Mouse (Mus musculus): Measurements from ENCODE around the gene Efna5.

Gene Efna5

GRCm38 (mm10) chr17:62657832-62658630, 223.1 kb downstream of the Efna5 start:
- DNase-seq (ENCODE audit: low read depth, low spot score), result no peak

DNA sequence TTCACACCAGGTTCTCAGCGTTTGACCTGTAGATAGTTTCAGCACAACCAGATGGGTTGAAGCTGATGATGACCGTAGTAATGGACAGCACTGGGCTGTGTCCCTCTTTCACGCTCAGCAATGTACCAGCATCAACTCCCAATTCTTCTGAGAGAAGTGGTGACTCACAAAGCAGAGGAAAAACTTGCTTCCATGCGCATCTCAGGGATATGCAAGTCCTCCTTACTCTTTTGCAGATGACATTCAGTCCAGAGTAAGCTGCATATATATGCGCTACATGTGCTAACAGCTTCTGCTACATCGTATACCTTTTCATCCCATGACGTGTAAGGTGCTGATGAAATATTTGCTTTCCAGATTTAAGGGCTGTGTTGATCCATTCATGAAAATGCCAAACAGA, 224.1 kb downstream of the Efna5 start:
- no peak for DNase-seq (ENCODE audit: low read depth, low spot score)

DNA sequence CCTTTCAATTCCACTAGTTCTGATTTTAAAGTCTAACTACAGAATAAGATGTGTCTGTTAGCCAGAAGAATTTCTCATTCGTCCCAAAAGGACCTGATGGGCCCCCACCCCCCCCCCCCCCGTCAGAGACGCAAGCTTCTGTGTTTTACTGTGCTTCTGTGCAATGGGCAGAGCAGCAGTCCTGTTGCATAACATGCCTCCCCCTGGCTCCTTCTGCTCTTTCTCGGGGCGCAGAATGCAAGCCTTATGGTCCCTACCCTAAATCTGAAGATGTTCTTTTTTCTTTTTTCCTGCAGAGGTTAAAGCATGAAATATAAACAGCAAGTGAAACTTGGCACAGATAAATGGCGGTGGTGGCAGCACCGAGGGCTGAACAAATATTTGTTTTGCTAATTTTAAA, 224.5 kb downstream of the Efna5 start:
- no peak for DNase-seq (ENCODE audit: low read depth, low spot score)

- DNase-seq (ENCODE audit: low read depth, low spot score), result no peak
Observed at GRCm38 (mm10) chr17:62655819-62656355, 225.2 kb downstream of the Efna5 start.

DNA sequence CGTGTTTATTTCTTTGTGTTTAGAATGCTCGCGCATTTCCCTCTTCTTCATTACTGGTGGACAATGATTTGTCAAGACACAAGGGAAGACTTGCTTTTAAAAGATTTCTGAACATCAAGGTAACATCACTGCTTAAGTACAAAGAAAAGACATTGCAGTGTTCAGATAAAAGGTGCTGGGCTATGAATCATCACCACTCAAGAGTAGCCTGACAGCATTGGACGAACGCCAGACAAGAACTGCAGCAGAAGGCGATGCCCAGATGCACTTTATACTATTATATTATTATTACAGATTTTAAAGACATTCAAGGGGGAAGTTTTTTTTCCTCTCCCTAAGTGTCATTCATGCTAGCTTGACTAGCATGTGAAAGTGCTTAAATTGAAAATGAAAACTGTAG, 228.7 kb downstream of the Efna5 start:
- DNase-seq (ENCODE audit: low read depth, low spot score), result no peak

DNA sequence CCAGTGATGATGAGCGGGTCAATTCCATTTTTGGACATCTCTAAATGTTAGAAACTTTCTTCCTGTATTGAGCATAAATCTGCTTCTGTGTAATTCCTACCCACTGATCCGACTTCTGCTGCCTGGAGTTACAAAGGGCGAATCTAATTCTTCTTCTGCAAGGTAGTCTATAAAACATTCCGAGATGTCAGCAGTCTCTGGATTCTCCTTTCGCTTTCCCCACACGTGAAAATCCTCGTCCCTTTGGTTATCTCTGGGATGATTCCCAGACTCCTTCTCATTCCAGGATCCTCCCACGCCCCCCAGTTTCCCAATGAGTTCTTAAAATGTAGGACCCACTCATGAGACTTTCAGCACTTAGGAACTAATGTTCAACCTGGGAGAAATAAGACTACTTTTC, 229.4 kb downstream of the Efna5 start:
- no peak for DNase-seq (ENCODE audit: low read depth, low spot score)

DNA sequence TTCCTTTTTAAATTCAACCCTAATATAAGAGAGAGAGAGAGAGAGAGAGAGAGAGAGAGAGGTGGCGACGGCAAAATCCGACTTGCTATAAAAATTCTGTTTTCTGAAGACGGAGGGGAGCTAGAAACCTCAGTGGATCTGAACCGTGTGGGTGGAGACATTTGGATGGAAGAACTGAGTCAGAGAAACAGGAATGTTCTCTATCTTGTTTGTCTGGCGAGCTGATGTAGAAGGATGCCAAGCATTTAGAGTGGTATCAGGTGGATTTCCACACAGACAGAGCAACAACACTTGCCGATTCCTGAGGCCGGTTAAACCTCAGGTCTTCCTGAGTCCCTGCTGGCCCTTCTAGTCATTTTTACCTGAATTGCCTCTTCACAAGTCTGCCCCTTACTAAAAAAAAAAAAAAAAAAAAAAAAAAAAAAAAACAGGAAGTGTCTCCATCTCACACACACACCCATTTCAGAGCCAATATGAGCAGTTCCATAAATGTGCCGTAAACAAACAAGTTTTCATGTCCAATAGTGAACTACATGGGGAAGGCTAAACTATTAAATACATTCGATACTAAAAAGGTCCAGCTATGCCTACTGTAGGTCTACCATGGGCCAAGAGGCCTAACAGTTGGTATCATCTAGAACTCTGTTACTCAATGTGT, 231.7 kb downstream of the Efna5 start:
- no peak for DNase-seq (ENCODE audit: low read depth, low spot score)

- no peak for DNase-seq (ENCODE audit: low read depth, low spot score)
Observed at GRCm38 (mm10) chr17:62646836-62647235, 234.3 kb downstream of the Efna5 start.

GRCm38 (mm10) chr17:62642447-62643145, 238.5 kb downstream of the Efna5 start:
- no peak for DNase-seq (ENCODE audit: low read depth, low spot score)

- no peak for DNase-seq (ENCODE audit: low read depth, low spot score)
Observed at GRCm38 (mm10) chr17:62640654-62641053, 240.5 kb downstream of the Efna5 start.

- DNase-seq (ENCODE audit: low read depth, low spot score), result no peak
Observed at GRCm38 (mm10) chr17:62636896-62637295, 244.2 kb downstream of the Efna5 start.

DNA sequence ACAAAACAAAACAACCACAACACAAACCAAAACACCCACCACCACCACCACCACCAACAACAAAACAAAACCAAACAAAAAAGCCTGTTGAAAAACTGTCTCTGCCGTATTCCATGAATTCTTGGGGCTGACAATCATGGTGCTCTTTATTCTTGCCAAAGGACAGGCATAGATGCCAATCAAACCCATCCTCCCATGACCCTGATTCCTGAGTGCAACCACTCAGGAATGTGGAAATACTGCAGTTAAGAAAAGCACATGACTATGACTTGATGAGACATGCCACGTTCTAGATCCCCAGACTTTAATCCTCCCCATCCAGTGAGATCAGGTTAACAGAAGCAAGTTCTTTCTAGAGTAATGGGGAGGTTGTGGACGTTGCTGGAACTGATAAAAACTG, 246.2 kb downstream of the Efna5 start:
- no peak for DNase-seq (ENCODE audit: low read depth, low spot score)

DNA sequence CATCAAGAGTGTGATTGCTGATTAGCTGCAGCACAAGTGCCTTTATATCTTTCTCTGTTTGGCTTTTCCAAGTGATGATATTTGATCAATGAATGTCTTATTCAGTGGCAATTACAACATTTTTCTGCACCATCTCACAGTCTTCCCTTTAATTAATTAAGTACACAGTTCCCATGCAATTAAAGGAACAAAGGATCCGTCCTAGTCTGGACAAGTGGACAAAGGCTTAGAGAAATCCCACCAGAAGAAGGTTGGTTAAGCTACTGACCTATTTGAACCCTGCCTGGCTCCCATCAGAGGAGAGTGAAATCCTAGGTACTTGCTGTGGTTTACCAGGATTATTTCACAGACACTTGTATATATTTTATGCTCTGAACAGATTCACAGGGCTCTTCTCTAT, 252.6 kb downstream of the Efna5 start:
- no peak for DNase-seq (ENCODE audit: low read depth, low spot score)

DNA sequence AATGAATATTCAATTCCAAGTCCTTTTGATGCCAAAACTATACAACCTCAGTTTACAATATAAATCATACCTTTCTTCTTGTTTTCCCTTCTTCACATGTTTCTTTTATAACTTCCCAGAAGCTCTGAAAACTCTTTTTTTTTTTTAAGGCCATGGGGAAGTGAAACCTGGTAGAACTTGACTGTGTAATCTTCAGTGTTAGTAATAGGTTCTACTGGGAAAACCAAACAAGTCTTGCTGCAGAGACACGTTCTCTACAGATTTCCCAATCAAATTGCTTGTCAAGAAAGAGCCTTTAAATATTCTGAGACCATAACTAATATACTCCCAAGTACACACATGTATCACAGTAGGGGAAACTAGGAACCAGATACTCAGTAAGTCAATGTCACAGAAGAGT, 253.6 kb downstream of the Efna5 start:
- DNase-seq (ENCODE audit: low read depth, low spot score), result no peak

- no peak for DNase-seq (ENCODE audit: low read depth, low spot score)
Observed at GRCm38 (mm10) chr17:62625646-62626020, 255.5 kb downstream of the Efna5 start.

DNA sequence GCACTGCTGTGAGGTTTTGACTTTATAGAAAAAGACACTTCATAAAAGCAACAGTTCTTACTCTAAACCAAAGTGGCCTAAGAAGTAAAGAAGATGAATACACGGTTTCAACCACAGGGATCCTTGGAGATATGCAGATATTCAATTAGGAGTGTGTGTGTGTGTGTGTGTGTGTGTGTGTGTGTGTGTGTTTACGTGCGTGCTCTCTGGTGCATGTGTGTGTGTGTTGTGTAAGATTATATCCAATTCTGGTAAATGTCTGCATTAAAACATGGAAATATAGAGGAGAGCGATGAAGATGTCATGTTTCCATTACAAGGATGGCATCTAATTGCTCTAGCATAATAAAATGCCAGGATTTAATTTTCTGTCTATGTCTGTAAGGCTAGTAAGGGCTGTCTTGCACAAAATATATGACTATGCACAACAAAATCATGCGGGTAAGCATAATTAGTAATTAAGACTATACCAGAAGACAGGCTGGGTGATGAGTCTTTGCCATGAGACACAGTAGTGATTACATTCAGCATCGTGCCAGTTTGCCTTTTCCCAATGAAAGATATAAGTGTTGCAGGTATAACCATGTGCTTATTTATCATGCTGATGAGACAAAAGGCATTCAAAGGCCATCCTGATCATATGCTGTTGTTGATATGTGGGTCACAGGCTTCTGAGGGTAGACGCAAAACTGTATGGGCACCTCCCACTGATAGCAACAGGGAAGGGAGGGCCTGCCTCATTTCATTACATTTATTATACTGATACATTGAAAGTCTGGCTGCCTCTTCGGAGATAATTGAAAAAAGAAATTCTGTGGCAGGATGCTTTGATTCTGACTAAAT, 256.1 kb downstream of the Efna5 start:
- no peak for DNase-seq (ENCODE audit: low read depth, low spot score)

DNA sequence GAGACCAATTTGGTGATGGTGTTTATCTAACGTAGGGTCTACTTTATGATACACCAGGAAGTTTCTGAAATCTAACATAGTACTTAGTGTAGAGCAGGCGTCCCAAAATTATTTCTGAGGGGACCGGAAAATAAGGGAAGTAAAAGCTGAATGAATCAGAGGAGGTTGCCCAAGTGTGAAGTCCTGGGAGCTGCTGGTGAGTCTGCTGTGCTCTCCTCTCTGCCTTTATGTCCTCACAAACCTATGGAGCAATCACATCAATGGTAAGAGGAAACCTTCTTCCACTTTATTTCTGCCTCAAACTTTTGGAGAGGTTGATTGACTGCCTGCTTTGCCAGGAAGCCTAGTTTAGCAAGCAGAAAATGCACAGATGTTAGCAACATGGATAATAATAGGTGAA, 257.9 kb downstream of the Efna5 start:
- DNase-seq (ENCODE audit: low read depth, low spot score), result no peak

DNA sequence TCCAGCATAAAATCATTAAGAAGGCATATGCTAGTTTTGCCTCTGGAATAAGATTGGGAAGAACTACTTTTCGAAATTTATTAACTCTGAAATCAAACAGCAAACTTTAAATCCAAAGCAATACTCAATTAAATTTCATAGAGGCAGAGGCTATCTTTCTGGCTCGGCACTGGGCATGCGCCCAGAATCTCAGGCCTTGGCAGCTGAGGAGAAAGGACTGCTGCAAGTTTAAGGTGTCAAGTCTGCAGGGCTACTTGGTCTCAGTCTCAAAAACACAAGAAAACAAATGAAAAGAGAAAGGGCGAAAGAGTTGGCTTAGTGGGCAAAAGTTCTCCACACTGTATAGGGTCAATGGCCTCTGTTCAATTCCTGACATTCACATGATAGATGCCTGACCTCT, 258.6 kb downstream of the Efna5 start:
- no peak for DNase-seq (ENCODE audit: low read depth, low spot score)

GRCm38 (mm10) chr17:62615159-62615558, 266.0 kb downstream of the Efna5 start:
- DNase-seq (ENCODE audit: low read depth, low spot score), result no peak

DNA sequence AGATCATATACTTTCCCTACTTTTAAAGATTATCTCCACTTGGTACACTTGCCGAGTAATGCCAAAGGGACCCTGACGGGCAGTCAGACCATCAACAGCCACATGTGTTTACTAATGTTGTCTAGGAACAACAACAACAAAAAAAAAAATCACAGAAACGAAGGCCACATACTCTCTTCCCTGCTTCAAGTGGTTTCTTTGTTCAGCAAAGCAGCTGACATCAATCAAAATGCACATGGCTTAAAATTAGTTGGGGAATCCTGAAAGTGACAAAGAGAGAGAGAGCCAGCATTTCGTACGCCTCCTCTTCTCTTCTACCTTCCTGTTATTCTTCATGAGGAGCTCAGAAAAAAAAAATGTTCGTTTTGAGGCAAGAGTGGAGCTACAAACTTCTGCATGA, 266.4 kb downstream of the Efna5 start:
- no peak for DNase-seq (ENCODE audit: low read depth, low spot score)

- DNase-seq (ENCODE audit: low read depth, low spot score), result no peak
Observed at GRCm38 (mm10) chr17:62614237-62614636, 266.9 kb downstream of the Efna5 start.

DNA sequence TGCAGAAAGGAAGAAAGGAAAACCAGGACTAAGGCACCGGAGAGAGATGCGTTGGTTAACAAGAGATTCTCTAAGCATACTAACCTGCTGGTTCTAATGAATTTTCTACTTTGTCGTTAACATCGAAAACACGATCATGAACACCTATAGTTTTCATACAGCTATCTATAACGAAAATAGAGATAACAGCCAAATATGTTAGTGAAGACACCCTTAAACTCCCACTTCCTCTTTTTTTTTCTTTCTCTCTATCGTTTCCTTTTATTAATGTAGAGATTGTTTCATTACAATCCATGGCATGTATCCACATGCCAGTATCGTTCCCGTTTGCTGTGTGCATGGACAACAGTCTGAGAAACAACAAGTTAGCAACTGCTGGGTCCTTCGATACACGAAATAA, 267.9 kb downstream of the Efna5 start:
- no peak for DNase-seq (ENCODE audit: low read depth, low spot score)

All from embryo, embryonic 11.5 days (tissue).